Mouse (Mus musculus): ENCODE measurements around the gene Gas1. TPM values are rescaled to one million over a fixed set of nuclear protein-coding genes. Genes with fewer than 3 reads are reported as not detected.
A peak's percentile ranks its signal among the peaks of the same experiment; 100 is the strongest.

Gas1 gene
- polyA plus RNA-seq, 1 experiment from 2014 or later = 55.0 TPM

DNA sequence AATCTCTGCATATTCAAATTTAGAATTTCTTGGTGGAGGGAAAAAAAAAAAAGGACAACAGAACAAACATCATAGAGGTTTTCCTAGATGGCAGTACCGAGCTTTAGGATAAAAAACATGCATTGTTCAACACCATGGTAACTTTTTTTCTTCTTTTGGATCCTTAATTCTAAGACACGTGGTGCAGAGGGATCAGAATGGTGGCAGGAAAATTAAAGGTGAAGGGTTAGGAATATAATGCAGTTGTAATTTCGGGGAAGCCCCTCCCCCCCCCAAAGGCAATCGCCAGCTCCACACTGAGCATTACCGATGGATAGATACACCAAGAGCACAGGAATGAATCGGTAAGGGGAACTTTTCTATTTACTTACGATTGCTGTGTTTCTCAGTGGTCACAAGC, 2.2 kb downstream of the Gas1 start:
- 1% methylated on average over 7 of the region's 7 CpGs for WGBS
- Histone ChIP-seq H3K36me3 (ENCODE audit: insufficient read depth, low read length) (no peaks in the 10 kb centered on the region), H3K27ac (ENCODE audit: low read length) (peak overlapping the region; percentile 99), H3K27me3 (ENCODE audit: insufficient read depth, low read length) (peaks cover 3% of the 10 kb centered on the region; the same call in 1 of the 2 replicates), H3K4me1 (ENCODE audit: insufficient read depth, low read length) (peaks cover 32% of the 10 kb centered on the region), H3K4me2 (replicated peaks; ENCODE audit: low read depth, low read length) (peak overlapping the region; percentile 72), H3K9me3 (ENCODE audit: low read length) (no peaks in the 10 kb centered on the region), H3K4me3 (ENCODE audit: low read length) (peak overlapping the region; percentile 75), H3K9ac (replicated peaks; ENCODE audit: low read length) (peak overlapping the region; percentile 98)
- ATAC-seq (ENCODE audit: low FRiP score, low TSS enrichment) = no peak

GRCm38 (mm10) chr13:60173591-60174524, 3.3 kb downstream of the Gas1 start:
- H3K4me1 ChIP-seq (ENCODE audit: insufficient read depth, low read length) = peaks cover 30% of the 10 kb centered on the region
- H3K4me3 ChIP-seq (ENCODE audit: low read length) = peak overlapping the region; percentile 75
- 9% methylated on average over 12 of the region's 12 CpGs for WGBS
- peak overlapping the region; percentile 72 for H3K4me2 ChIP-seq (replicated peaks; ENCODE audit: low read depth, low read length)
- peak overlapping the region; percentile 58 for H3K9ac ChIP-seq (replicated peaks; ENCODE audit: low read length)
- H3K27me3 ChIP-seq (ENCODE audit: insufficient read depth, low read length) = peaks cover 3% of the 10 kb centered on the region; the same call in 1 of the 2 replicates
- H3K9me3 ChIP-seq (ENCODE audit: low read length) = no peaks in the 10 kb centered on the region
- H3K36me3 ChIP-seq (ENCODE audit: insufficient read depth, low read length) = no peaks in the 10 kb centered on the region
- peak overlapping the region; percentile 39 for H3K27ac ChIP-seq (ENCODE audit: low read length)
- no peak for ATAC-seq (ENCODE audit: low FRiP score, low TSS enrichment)

- Histone ChIP-seq H3K27ac (ENCODE audit: low read length) (peak overlapping the region; percentile 39), H3K27me3 (ENCODE audit: insufficient read depth, low read length) (peaks cover 3% of the 10 kb centered on the region; the same call in 1 of the 2 replicates), H3K4me2 (replicated peaks; ENCODE audit: low read depth, low read length) (peak overlapping the region; percentile 72), H3K36me3 (ENCODE audit: insufficient read depth, low read length) (no peaks in the 10 kb centered on the region), H3K4me3 (ENCODE audit: low read length) (peak overlapping the region; percentile 75), H3K9me3 (ENCODE audit: low read length) (no peaks in the 10 kb centered on the region), H3K9ac (replicated peaks; ENCODE audit: low read length) (peak overlapping the region; percentile 42), H3K4me1 (ENCODE audit: insufficient read depth, low read length) (peaks cover 27% of the 10 kb centered on the region)
- WGBS = 7% methylated on average over 3 of the region's 3 CpGs
- no peak for ATAC-seq (ENCODE audit: low FRiP score, low TSS enrichment)
These were observed 4.0 kb downstream of the Gas1 start for GRCm38 (mm10) chr13:60173186-60173585.

DNA sequence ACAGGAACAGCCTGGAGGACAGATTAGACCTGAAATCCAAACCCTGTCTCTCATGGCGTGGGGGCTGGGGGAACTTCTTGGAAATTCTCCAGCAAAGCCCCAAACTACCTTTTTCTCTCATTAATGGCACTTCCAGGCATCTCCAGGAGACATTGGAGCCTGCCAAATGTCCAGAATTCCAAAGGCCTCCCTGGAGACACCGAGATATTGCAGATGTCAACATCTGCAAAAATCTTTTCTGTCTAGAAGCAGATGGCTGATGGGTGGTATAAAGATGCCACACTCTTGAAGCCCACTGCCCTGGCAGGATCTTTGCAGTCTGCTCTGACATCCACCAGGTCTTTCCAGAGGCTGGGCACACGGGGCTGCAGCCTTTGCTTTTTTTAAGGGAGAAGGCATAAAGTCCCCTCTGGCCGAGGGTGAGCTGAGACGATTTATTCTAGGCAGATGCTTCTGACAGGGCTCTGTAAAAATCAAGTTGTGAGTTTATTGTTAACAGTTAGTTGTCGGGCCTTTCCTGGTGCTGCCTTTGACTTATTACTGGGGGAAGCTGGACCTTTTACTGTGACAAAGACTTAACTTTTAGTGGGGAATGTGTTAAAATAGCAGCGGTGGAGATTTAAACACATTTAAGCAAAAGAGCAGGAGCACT, 4.7 kb downstream of the Gas1 start:
- H3K9ac ChIP-seq (replicated peaks; ENCODE audit: low read length) = no peak overlapping the region

DNA sequence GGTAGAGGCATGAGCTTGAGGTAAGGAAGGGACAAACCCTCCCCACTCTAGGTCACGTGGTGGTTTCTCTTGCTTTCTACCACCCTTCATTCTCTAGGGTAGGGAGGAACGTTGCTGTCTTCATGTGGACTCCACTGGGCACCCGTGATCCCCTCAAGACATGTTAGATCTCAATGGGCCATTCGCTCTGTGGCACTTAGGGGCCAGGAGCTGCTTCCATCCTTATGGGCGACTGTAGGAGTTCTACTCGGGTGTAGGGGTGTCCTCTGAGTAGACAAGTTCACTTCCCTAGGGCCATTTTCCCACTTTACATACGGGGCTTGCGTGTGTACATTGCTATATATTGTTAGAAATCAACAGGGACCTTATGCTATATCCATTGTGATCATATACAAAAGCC, 5.4 kb downstream of the Gas1 start:
- WGBS = 61% methylated on average over 8 of the region's 8 CpGs
- no peak for ATAC-seq (ENCODE audit: low FRiP score, low TSS enrichment)
- Histone ChIP-seq H3K9me3 (ENCODE audit: low read length) (no peaks in the 10 kb centered on the region), H3K27me3 (ENCODE audit: insufficient read depth, low read length) (peaks cover 3% of the 10 kb centered on the region; the same call in 1 of the 2 replicates), H3K9ac (replicated peaks; ENCODE audit: low read length) (no peak overlapping the region), H3K4me2 (replicated peaks; ENCODE audit: low read depth, low read length) (no peak overlapping the region), H3K4me1 (ENCODE audit: insufficient read depth, low read length) (peaks cover 27% of the 10 kb centered on the region), H3K36me3 (ENCODE audit: insufficient read depth, low read length) (no peaks in the 10 kb centered on the region), H3K27ac (ENCODE audit: low read length) (no peak overlapping the region; the same call in 1 of the 2 replicates), H3K4me3 (ENCODE audit: low read length) (no peak overlapping the region)

More for the DNA sequence above, 4.7 kb downstream of the Gas1 start:
- Histone ChIP-seq H3K9me3 (ENCODE audit: low read length) (no peaks in the 10 kb centered on the region), H3K4me2 (replicated peaks; ENCODE audit: low read depth, low read length) (no peak overlapping the region), H3K4me1 (ENCODE audit: insufficient read depth, low read length) (peaks cover 27% of the 10 kb centered on the region), H3K4me3 (ENCODE audit: low read length) (no peak overlapping the region), H3K36me3 (ENCODE audit: insufficient read depth, low read length) (no peaks in the 10 kb centered on the region), H3K27ac (ENCODE audit: low read length) (peak overlapping the region; percentile 60), H3K27me3 (ENCODE audit: insufficient read depth, low read length) (peaks cover 3% of the 10 kb centered on the region; the same call in 1 of the 2 replicates)
- WGBS = 16% methylated on average over 7 of the region's 7 CpGs
- no peak for ATAC-seq (ENCODE audit: low FRiP score, low TSS enrichment)

- H3K9me3 ChIP-seq (ENCODE audit: low read length) = no peaks in the 10 kb centered on the region
- H3K9ac ChIP-seq (replicated peaks; ENCODE audit: low read length) = no peak overlapping the region
- WGBS = 55% methylated on average over 21 of the region's 21 CpGs
- no peak overlapping the region; the same call in 1 of the 2 replicates for H3K27ac ChIP-seq (ENCODE audit: low read length)
- H3K4me2 ChIP-seq (replicated peaks; ENCODE audit: low read depth, low read length) = no peak overlapping the region
- H3K4me3 ChIP-seq (ENCODE audit: low read length) = no peak overlapping the region
- peaks cover 27% of the 10 kb centered on the region for H3K4me1 ChIP-seq (ENCODE audit: insufficient read depth, low read length)
- ATAC-seq (ENCODE audit: low FRiP score, low TSS enrichment) = no peak
- H3K36me3 ChIP-seq (ENCODE audit: insufficient read depth, low read length) = no peaks in the 10 kb centered on the region
- peaks cover 3% of the 10 kb centered on the region; the same call in 1 of the 2 replicates for H3K27me3 ChIP-seq (ENCODE audit: insufficient read depth, low read length)
These were observed 6.1 kb downstream of the Gas1 start for GRCm38 (mm10) chr13:60170898-60171715.

DNA sequence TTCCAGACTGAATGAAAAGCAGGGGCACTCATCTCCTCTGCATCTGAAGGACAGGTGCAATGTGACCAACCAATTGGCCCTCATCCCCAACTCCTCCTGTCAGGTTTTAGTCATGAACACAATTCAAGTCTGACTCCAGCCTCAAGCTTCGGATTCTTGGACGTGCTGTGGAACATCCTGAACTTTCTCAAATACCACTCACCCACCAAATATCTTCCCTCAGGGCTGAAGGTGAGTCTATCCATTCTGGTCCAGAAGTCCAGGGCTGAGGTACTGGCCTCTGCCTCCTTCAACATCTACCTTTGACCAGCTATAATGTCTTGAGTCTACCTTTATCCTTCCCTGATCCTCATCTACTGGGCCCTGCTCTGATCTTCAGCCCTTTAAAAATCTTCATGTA, 8.1 kb downstream of the Gas1 start:
- Histone ChIP-seq H3K27ac (ENCODE audit: low read length) (no peak overlapping the region), H3K36me3 (ENCODE audit: insufficient read depth, low read length) (no peaks in the 10 kb centered on the region), H3K4me3 (ENCODE audit: low read length) (no peak overlapping the region), H3K9me3 (ENCODE audit: low read length) (no peaks in the 10 kb centered on the region), H3K9ac (replicated peaks; ENCODE audit: low read length) (no peak overlapping the region), H3K4me1 (ENCODE audit: insufficient read depth, low read length) (peaks cover 25% of the 10 kb centered on the region), H3K27me3 (ENCODE audit: insufficient read depth, low read length) (peaks cover 3% of the 10 kb centered on the region; the same call in 1 of the 2 replicates), H3K4me2 (replicated peaks; ENCODE audit: low read depth, low read length) (no peak overlapping the region)
- no peak for ATAC-seq (ENCODE audit: low FRiP score, low TSS enrichment)
- 96% methylated on average over 2 of the region's 2 CpGs for WGBS

DNA sequence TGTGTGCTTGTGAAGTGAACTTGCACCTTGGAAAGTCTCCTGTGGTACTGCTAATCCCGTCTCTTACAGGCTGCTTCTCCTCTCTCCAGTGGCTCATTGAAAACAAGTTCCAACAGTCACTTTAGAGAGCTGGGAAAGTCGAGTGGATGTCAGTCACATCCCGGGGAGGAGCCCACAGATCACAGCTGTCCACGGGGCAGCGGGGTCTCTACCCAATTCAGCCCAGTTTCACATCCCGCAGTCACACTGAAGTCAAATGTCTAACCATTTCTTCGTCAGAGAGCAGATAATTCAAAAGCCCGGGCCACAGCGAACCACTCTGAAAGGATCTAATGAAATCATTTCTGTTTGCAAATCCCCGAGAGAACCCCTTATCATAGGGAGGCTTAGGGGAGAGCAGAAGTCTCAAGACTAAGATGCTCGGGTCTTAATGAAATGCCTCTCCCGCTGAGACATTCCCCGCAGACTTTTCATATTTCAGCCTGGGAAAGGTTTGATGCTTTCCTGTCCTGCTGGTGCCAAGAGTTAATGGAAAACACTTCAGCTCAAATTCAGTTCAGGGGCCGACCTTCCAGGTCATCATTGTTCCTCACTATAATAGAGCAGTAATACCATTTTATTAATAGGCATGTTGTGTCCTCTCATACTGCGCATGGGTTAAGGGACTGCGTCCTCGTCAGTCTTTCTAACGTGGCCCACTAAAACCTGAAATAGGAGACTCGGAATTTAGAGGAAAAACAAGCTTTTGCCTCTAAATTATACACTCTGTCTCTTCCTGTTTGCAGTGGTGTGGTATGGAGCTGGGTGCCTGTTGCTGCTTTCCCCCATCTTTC, 20.7 kb downstream of the Gas1 start:
- peaks cover 13% of the 10 kb centered on the region for H3K9me3 ChIP-seq (ENCODE audit: low read length)
- H3K27ac ChIP-seq (ENCODE audit: low read length) = no peak overlapping the region
- H3K36me3 ChIP-seq (ENCODE audit: insufficient read depth, low read length) = no peaks in the 10 kb centered on the region
- H3K9ac ChIP-seq (replicated peaks; ENCODE audit: low read length) = no peak overlapping the region
- H3K27me3 ChIP-seq (ENCODE audit: insufficient read depth, low read length) = 0 out of 2 replicates have a peak, but pooled peaks cover 4% of the 10 kb centered on the region
- 31% methylated on average over 19 of the region's 19 CpGs for WGBS
- no peak overlapping the region for H3K4me3 ChIP-seq (ENCODE audit: low read length)
- no peak overlapping the region for H3K4me2 ChIP-seq (replicated peaks; ENCODE audit: low read depth, low read length)
- H3K4me1 ChIP-seq (ENCODE audit: insufficient read depth, low read length) = peaks cover 3% of the 10 kb centered on the region; the same call in 1 of the 2 replicates
- ATAC-seq (ENCODE audit: low FRiP score, low TSS enrichment) = no peak
